Mouse (Mus musculus): ENCODE data around the gene Zdhhc19. TPM values are rescaled to one million over a fixed set of nuclear protein-coding genes. Genes with fewer than 3 reads are reported as not detected.

Zdhhc19 gene
- polyA plus RNA-seq, 1 experiment from 2014 or later: not detected

DNA sequence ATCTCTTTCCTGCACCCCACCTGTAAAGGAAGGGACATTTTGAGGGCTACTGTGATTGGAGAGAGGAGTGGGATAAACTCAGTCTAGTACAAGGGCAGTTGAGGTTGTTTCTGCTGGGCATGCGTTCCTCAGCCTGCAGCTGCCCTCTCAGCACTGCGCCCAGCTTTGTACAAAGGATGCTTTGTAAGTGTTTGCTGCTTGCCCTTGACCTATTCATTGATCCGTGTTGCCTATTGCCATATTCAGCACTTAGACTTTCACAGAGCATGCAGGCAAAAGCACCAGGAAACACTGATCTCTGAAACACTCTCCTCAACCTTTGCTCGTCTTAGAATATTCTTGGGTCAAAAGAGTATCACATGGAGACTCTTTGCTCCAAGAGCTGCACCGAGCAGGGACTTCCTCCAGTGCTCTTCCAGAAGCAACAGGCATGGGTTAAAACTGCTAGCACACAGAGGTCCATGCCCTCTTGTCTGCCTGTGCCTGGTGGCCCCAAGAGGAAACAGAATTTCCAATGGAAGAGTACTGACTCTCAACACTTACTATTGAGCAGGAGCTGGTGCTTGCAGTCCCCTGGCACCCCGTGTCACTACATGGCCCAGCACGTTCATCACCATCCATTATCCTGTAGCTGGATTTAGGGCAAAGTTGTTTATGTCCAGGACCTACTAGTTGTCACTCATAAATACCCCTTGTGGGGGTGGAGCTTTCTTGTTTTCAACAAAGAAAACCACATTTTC is 23.6 kb upstream of the Zdhhc19 start:
- peaks cover 13% of the 10 kb centered on the region for H3K36me3 ChIP-seq (ENCODE audit: control insufficient read depth, insufficient read depth, low read length)
- ATAC-seq (replicated peaks; ENCODE audit: low FRiP score): no peak
- 85% methylated on average over 7 of the region's 7 CpGs for WGBS

GRCm38 (mm10) chr16:32477315-32477714 is 18.8 kb upstream of the Zdhhc19 start:
- H3K4me2 ChIP-seq: no peak overlapping the region
- H3K27ac ChIP-seq (ENCODE audit: low read depth, low read length): no peak overlapping the region
- H3K36me3 ChIP-seq (ENCODE audit: control insufficient read depth, insufficient read depth, low read length): peaks cover 3% of the 10 kb centered on the region; the same call in 1 of the 2 replicates
- ATAC-seq (replicated peaks; ENCODE audit: low FRiP score) (no peak), DNase-seq (ENCODE audit: low spot score) (no peak)
- H3K4me3 ChIP-seq (ENCODE audit: low read depth, low read length): no peak overlapping the region
- no peaks in the 10 kb centered on the region for H3K27me3 ChIP-seq (replicated peaks; ENCODE audit: control insufficient read depth, insufficient read depth, low read length)
- WGBS: 72% methylated on average over 6 of the region's 6 CpGs
- H3K9me3 ChIP-seq (ENCODE audit: control insufficient read depth, low read length): no peaks in the 10 kb centered on the region
- H3K9ac ChIP-seq (ENCODE audit: low read depth, low read length): no peak overlapping the region
- no peaks in the 10 kb centered on the region for H3K4me1 ChIP-seq (replicated peaks; ENCODE audit: control insufficient read depth, insufficient read depth, low read length)

More for the DNA sequence above, 23.6 kb upstream of the Zdhhc19 start:
- no peaks in the 10 kb centered on the region for H3K4me1 ChIP-seq (replicated peaks; ENCODE audit: control insufficient read depth, insufficient read depth, low read length)
- no peak overlapping the region for H3K27ac ChIP-seq (ENCODE audit: low read depth, low read length)
- no peak for DNase-seq (ENCODE audit: low spot score)
- no peak overlapping the region for H3K4me3 ChIP-seq (ENCODE audit: low read depth, low read length)
- H3K27me3 ChIP-seq (replicated peaks; ENCODE audit: control insufficient read depth, insufficient read depth, low read length): no peaks in the 10 kb centered on the region
- no peak overlapping the region for H3K4me2 ChIP-seq
- H3K9me3 ChIP-seq (ENCODE audit: control insufficient read depth, low read length): no peaks in the 10 kb centered on the region
- no peak overlapping the region for H3K9ac ChIP-seq (ENCODE audit: low read depth, low read length)

DNA sequence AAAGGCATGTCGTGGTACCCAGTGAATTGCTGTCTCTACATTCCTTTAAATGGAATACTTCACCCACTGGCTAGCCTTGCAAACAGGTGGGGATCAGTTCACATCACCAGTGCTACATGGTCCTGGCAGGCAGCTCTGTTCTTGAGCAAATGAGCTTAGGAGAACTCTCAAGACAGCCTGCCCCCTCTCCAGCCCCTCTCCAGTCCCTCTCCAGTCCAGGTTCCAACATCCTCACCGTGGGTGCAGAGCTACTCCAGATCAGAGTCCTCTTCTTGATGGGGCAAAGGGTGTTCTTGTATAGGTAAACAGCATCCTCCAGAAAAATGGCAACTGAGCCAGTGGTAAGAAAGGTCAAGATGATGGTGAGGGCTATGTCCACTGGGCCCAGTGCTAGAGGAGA is 16.6 kb upstream of the Zdhhc19 start:
- Histone ChIP-seq H3K27me3 (replicated peaks; ENCODE audit: control insufficient read depth, insufficient read depth, low read length) (no peaks in the 10 kb centered on the region), H3K9ac (ENCODE audit: low read depth, low read length) (no peak overlapping the region), H3K9me3 (ENCODE audit: control insufficient read depth, low read length) (no peaks in the 10 kb centered on the region), H3K36me3 (ENCODE audit: control insufficient read depth, insufficient read depth, low read length) (no peaks in the 10 kb centered on the region), H3K27ac (ENCODE audit: low read depth, low read length) (no peak overlapping the region), H3K4me3 (ENCODE audit: low read depth, low read length) (no peak overlapping the region), H3K4me2 (no peak overlapping the region), H3K4me1 (replicated peaks; ENCODE audit: control insufficient read depth, insufficient read depth, low read length) (peaks cover 3% of the 10 kb centered on the region)
- 72% methylated on average over 2 of the region's 2 CpGs for WGBS
- ATAC-seq (replicated peaks; ENCODE audit: low FRiP score) (no peak), DNase-seq (ENCODE audit: low spot score) (no peak)

GRCm38 (mm10) chr16:32484431-32484871 is 11.6 kb upstream of the Zdhhc19 start:
- 50% methylated on average over 7 of the region's 7 CpGs for WGBS
- Histone ChIP-seq H3K27ac (ENCODE audit: low read depth, low read length) (no peak overlapping the region), H3K4me1 (replicated peaks; ENCODE audit: control insufficient read depth, insufficient read depth, low read length) (peaks cover 24% of the 10 kb centered on the region), H3K36me3 (ENCODE audit: control insufficient read depth, insufficient read depth, low read length) (no peaks in the 10 kb centered on the region), H3K9ac (ENCODE audit: low read depth, low read length) (no peak overlapping the region), H3K4me2 (no peak overlapping the region), H3K4me3 (ENCODE audit: low read depth, low read length) (no peak overlapping the region), H3K9me3 (ENCODE audit: control insufficient read depth, low read length) (no peaks in the 10 kb centered on the region), H3K27me3 (replicated peaks; ENCODE audit: control insufficient read depth, insufficient read depth, low read length) (no peaks in the 10 kb centered on the region)
- no peak for ATAC-seq (replicated peaks; ENCODE audit: low FRiP score)
- DNase-seq (ENCODE audit: low spot score): no peak

- H3K9me3 ChIP-seq (ENCODE audit: control insufficient read depth, low read length): no peaks in the 10 kb centered on the region
- no peak overlapping the region for H3K27ac ChIP-seq (ENCODE audit: low read depth, low read length)
- WGBS: 52% methylated on average over 2 of the region's 2 CpGs
- no peaks in the 10 kb centered on the region for H3K27me3 ChIP-seq (replicated peaks; ENCODE audit: control insufficient read depth, insufficient read depth, low read length)
- no peak overlapping the region for H3K9ac ChIP-seq (ENCODE audit: low read depth, low read length)
- ATAC-seq (replicated peaks; ENCODE audit: low FRiP score) (no peak), DNase-seq (ENCODE audit: low spot score) (no peak)
- H3K4me3 ChIP-seq (ENCODE audit: low read depth, low read length): no peak overlapping the region
- peaks cover 24% of the 10 kb centered on the region for H3K4me1 ChIP-seq (replicated peaks; ENCODE audit: control insufficient read depth, insufficient read depth, low read length)
- H3K36me3 ChIP-seq (ENCODE audit: control insufficient read depth, insufficient read depth, low read length): no peaks in the 10 kb centered on the region
- H3K4me2 ChIP-seq: no peak overlapping the region
Observed at GRCm38 (mm10) chr16:32485209-32485608, 10.9 kb upstream of the Zdhhc19 start.

DNA sequence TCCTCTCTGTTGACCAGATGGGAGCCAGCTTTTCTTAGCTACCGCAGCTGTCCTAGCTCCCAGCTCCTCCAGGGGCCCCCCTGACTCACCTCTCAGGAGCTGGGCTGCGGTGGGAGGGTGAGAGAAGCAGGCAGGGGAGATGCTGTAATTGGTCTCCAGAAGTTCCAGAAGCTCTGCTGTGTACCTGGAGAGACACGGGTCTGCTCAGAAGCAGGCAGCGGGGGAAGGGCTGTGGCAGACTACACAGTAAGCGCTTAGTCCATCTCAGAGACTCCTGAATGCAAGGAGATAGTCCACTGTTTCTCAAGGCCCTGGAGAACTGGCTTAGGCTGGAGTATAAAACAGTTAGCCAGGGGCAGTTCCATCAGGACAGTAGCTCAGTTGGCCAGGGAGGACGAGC is 10.0 kb upstream of the Zdhhc19 start:
- WGBS: 68% methylated on average over 6 of the region's 6 CpGs
- H3K27ac ChIP-seq (ENCODE audit: low read depth, low read length): no peak overlapping the region

DNA sequence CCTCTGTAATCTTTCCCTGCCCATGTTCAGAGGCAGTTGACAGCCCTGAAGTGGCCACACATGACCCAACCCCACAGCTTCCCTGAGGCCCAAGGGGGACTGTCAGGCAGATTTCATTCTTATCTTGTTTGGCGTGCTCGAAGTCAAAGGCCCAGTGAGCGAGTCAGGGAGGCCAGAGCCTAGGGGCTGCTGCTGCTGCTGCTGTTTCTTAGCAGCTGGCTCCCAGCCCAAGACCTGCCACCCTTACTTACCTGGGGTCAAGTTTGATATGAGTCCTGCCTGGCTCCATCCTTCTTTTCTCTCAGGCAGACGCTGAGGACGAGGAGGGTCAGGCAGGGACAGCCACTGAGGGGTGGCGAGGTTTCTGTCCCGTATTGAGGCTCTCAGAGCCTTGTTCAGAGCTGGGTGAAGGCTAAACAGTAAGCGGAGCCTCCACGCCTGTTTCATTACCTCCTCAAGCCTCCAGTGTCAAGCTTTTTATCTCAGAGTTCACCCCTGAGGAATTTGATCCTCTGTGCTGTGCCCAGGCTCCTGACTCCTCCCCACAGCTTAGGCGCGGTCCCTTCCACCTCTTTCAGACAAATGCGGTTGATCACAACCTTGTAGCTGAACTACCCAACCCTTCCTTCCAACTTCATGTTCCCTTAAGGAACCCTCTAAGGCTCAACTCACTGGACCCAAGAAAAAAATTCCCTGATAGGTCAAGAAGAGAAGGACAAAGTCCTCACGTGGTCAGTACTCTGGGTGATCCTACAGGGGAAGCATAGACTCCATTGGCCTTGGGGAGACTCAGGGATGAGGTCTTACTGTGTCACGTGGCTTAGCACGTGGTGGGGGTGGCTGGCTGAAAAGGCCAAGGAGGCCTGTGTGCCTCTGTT is 8.6 kb upstream of the Zdhhc19 start, which contains the start of gene Slc51a:
Slc51a (minus strand) TSS at position 646 of the 878 bp plus-strand sequence.
- Histone ChIP-seq H3K4me2 (peak within 1 kb of the TSS; percentile 57), H3K4me1 (replicated peaks; ENCODE audit: control insufficient read depth, insufficient read depth, low read length) (peaks cover 24% of the 10 kb centered on the region), H3K4me3 (ENCODE audit: low read depth, low read length) (no peak within 1 kb of the TSS), H3K27me3 (replicated peaks; ENCODE audit: control insufficient read depth, insufficient read depth, low read length) (no peaks in the 10 kb centered on the region), H3K9ac (ENCODE audit: low read depth, low read length) (peak within 1 kb of the TSS; percentile 36; the same call in 1 of the 2 replicates), H3K9me3 (ENCODE audit: control insufficient read depth, low read length) (no peaks in the 10 kb centered on the region), H3K27ac (ENCODE audit: low read depth, low read length) (peak within 1 kb of the TSS; percentile 82), H3K36me3 (ENCODE audit: control insufficient read depth, insufficient read depth, low read length) (no peaks in the 10 kb centered on the region)
- 32% methylated on average over 15 of the region's 15 CpGs for WGBS
- DNase-seq (ENCODE audit: low spot score): peak; percentile 63
- peak; percentile 93 for ATAC-seq (replicated peaks; ENCODE audit: low FRiP score)

More for the DNA sequence above, 10.0 kb upstream of the Zdhhc19 start:
- no peaks in the 10 kb centered on the region for H3K36me3 ChIP-seq (ENCODE audit: control insufficient read depth, insufficient read depth, low read length)
- no peaks in the 10 kb centered on the region for H3K9me3 ChIP-seq (ENCODE audit: control insufficient read depth, low read length)
- H3K4me3 ChIP-seq (ENCODE audit: low read depth, low read length): no peak overlapping the region
- no peak overlapping the region for H3K4me2 ChIP-seq
- no peak for ATAC-seq (replicated peaks; ENCODE audit: low FRiP score)
- H3K9ac ChIP-seq (ENCODE audit: low read depth, low read length): no peak overlapping the region
- peaks cover 24% of the 10 kb centered on the region for H3K4me1 ChIP-seq (replicated peaks; ENCODE audit: control insufficient read depth, insufficient read depth, low read length)
- H3K27me3 ChIP-seq (replicated peaks; ENCODE audit: control insufficient read depth, insufficient read depth, low read length): no peaks in the 10 kb centered on the region
- no peak for DNase-seq (ENCODE audit: low spot score)

DNA sequence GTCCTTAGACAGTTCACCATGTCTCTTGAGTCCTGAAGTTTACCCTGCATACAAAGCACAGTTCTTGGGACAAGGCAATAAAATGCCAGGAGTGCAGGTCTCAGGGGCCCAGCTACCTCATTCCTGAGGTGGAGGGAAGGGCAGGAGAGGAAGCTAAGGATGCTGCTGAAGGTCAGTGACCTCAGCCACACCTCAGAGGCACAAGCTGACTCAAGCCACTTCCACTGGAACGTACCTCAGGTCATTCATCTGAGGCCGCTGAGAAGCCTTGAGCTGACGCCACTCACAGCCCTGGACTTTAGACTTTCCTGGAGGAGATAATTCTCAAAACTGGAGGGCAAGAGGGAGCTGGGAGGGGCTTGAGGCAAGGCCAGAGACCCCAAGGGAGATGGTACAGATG is 7.1 kb upstream of the Zdhhc19 start:
- H3K4me2 ChIP-seq: no peak overlapping the region
- H3K4me1 ChIP-seq (replicated peaks; ENCODE audit: control insufficient read depth, insufficient read depth, low read length): peaks cover 24% of the 10 kb centered on the region
- H3K27me3 ChIP-seq (replicated peaks; ENCODE audit: control insufficient read depth, insufficient read depth, low read length): no peaks in the 10 kb centered on the region
- no peak for ATAC-seq (replicated peaks; ENCODE audit: low FRiP score)
- H3K9me3 ChIP-seq (ENCODE audit: control insufficient read depth, low read length): no peaks in the 10 kb centered on the region
- WGBS: 82% methylated on average over 3 of the region's 3 CpGs
- no peaks in the 10 kb centered on the region for H3K36me3 ChIP-seq (ENCODE audit: control insufficient read depth, insufficient read depth, low read length)
- no peak overlapping the region for H3K9ac ChIP-seq (ENCODE audit: low read depth, low read length)
- DNase-seq (ENCODE audit: low spot score): no peak
- no peak overlapping the region for H3K27ac ChIP-seq (ENCODE audit: low read depth, low read length)
- H3K4me3 ChIP-seq (ENCODE audit: low read depth, low read length): no peak overlapping the region
